Mouse (Mus musculus) stomach, embryonic 14.5 days (tissue): Measurements from ENCODE around the gene Abhd14a. TPM values are rescaled to one million over a fixed set of nuclear protein-coding genes. Genes with fewer than 3 reads are reported as not detected.

Source experiments
- ATAC-seq: fragments of 200-750 bp; cut with Nextera tagmentation; 2 replicates; pipeline ENCODE4 v1.8.0; 2017; ENCODE audit warnings: low read depth, moderate TSS enrichment; ENCODE audit not compliant: insufficient number of reproducible peaks, insufficient read depth, low FRiP score
- H3K27ac ChIP-seq: fragments of 300-500 bp; sonication (generic); 2 replicates; pipeline ENCODE4 v1.5.1; 2014; ENCODE audit warnings: mild to moderate bottlenecking, low read length, moderate library complexity, mixed read lengths
- H3K27me3 ChIP-seq: fragments of 300-500 bp; sonication (generic); 2 replicates; pipeline ENCODE4 v1.6.1; 2014; ENCODE audit warnings: low read length, control low read depth, mixed read lengths; ENCODE audit not compliant: control insufficient read depth, insufficient read depth
- H3K36me3 ChIP-seq: fragments of 300-500 bp; sonication (generic); 2 replicates; pipeline ENCODE4 v1.6.1; 2014; ENCODE audit warnings: mild to moderate bottlenecking, control low read depth, low read length, moderate library complexity, mixed read lengths; ENCODE audit not compliant: control insufficient read depth, insufficient read depth
- H3K4me1 ChIP-seq: fragments of 300-500 bp; sonication (generic); 2 replicates; pipeline ENCODE4 v1.6.1; 2014; ENCODE audit warnings: low read length, control low read depth, mixed read lengths; ENCODE audit not compliant: control insufficient read depth, insufficient read depth
- H3K4me2 ChIP-seq: fragments of 300-500 bp; sonication (generic); replicated peaks from 2 replicates; pipeline ENCODE4 v1.6.1; 2014; ENCODE audit warnings: low read depth, low read length, control low read depth
- H3K4me3 ChIP-seq: fragments of 300-500 bp; sonication (generic); 2 replicates; pipeline ENCODE4 v1.5.1; 2014; ENCODE audit warnings: low read depth, low read length, control low read depth
- H3K9ac ChIP-seq: fragments of 300-500 bp; sonication (generic); replicated peaks from 2 replicates; pipeline ENCODE4 v1.6.1; 2014; ENCODE audit warnings: low read depth, mild to moderate bottlenecking, control low read depth, low read length, moderate library complexity, mixed read lengths
- H3K9me3 ChIP-seq: fragments of 300-500 bp; sonication (generic); 2 replicates; pipeline ENCODE4 v1.6.1; 2016; ENCODE audit warnings: low read depth, low read length, control low read depth; ENCODE audit not compliant: control insufficient read depth
- WGBS: fragments of 180-500 bp; shearing (Covaris S2); extraction: QIAGEN DNeasy Blood & Tissue Kit; methylation state at CpG from one replicate; pipeline ENCODE4 v1.1.7; 2014; 5-methylcytosine and 5-hydroxymethylcytosine counted together
- polyA plus RNA-seq: library from polyadenylated mRNA; unstranded; fragments of >200 nt; fragmentation: Nextera tagmentation; extraction: Ambion mirVana; gene quantifications from 2 replicates; pipeline ENCODE4 v1.2.1, GENCODE M21; 2014

The Abhd14a gene
- polyA plus RNA-seq, 1 experiment from 2014 or later: 57.1 TPM

GRCm38 (mm10) chr9:106478101-106478500 is 30.6 kb upstream of the Abhd14a start:
- Histone ChIP-seq H3K4me2 (peak overlapping the region; percentile 94), H3K9ac (peak overlapping the region; percentile 37; the same call in 1 of the 2 replicates), H3K4me3 (peak overlapping the region; percentile 75), H3K4me1 (peaks cover 18% of the 10 kb centered on the region), H3K27me3 (no peaks in the 10 kb centered on the region), H3K27ac (no peak overlapping the region), H3K36me3 (peaks cover 15% of the 10 kb centered on the region), H3K9me3 (no peaks in the 10 kb centered on the region)
- 80% methylated on average over 9 of the region's 9 CpGs for WGBS
- ATAC-seq: no peak

- Histone ChIP-seq H3K9me3 (no peaks in the 10 kb centered on the region), H3K36me3 (peaks cover 12% of the 10 kb centered on the region), H3K27me3 (no peaks in the 10 kb centered on the region), H3K27ac (no peak overlapping the region), H3K9ac (peak overlapping the region; percentile 37), H3K4me2 (peak overlapping the region; percentile 94), H3K4me1 (peaks cover 18% of the 10 kb centered on the region), H3K4me3 (peak overlapping the region; percentile 75)
- 3% methylated on average over 16 of the region's 16 CpGs for WGBS
- ATAC-seq: no peak
Measured at GRCm38 (mm10) chr9:106477649-106478048, 30.2 kb upstream of the Abhd14a start.

GRCm38 (mm10) chr9:106476924-106477484 is 29.5 kb upstream of the Abhd14a start, which contains the start of gene Parp3:
Parp3 (minus strand) TSS chr9:106476949.
- Histone ChIP-seq H3K27ac (peak within 1 kb of the TSS; percentile 59), H3K9me3 (no peaks in the 10 kb centered on the region), H3K36me3 (peaks cover 11% of the 10 kb centered on the region), H3K4me3 (peak within 1 kb of the TSS; percentile 75), H3K9ac (peak within 1 kb of the TSS; percentile 37), H3K4me1 (peaks cover 23% of the 10 kb centered on the region), H3K27me3 (no peaks in the 10 kb centered on the region), H3K4me2 (peak within 1 kb of the TSS; percentile 94)
- 2% methylated on average over 41 of the region's 41 CpGs for WGBS
- ATAC-seq: peak; percentile 97

- no peaks in the 10 kb centered on the region for H3K9me3 ChIP-seq
- 24% methylated on average over 16 of the region's 16 CpGs for WGBS
Measured at GRCm38 (mm10) chr9:106476002-106476923, 28.8 kb upstream of the Abhd14a start.

GRCm38 (mm10) chr9:106475663-106476001 is 28.2 kb upstream of the Abhd14a start, which contains the start of gene Rrp9:
Rrp9 (plus strand) TSS chr9:106475963.
- Histone ChIP-seq H3K9me3 (no peaks in the 10 kb centered on the region), H3K4me2 (peak within 1 kb of the TSS; percentile 31), H3K4me3 (peak within 1 kb of the TSS; percentile 11), H3K27ac (peak within 1 kb of the TSS; percentile 59), H3K36me3 (peaks cover 5% of the 10 kb centered on the region), H3K27me3 (no peaks in the 10 kb centered on the region), H3K9ac (peak within 1 kb of the TSS; percentile 15), H3K4me1 (peaks cover 27% of the 10 kb centered on the region)
- no peak for ATAC-seq
- 82% methylated on average over 10 of the region's 10 CpGs for WGBS

More at GRCm38 (mm10) chr9:106476002-106476923, 28.8 kb upstream of the Abhd14a start:
- H3K9ac ChIP-seq: peak overlapping the region; percentile 15
- peaks cover 11% of the 10 kb centered on the region for H3K36me3 ChIP-seq
- peak overlapping the region; percentile 31 for H3K4me2 ChIP-seq
- peak overlapping the region; percentile 59 for H3K27ac ChIP-seq
- peaks cover 27% of the 10 kb centered on the region for H3K4me1 ChIP-seq
- H3K4me3 ChIP-seq: peak overlapping the region; percentile 11
- H3K27me3 ChIP-seq: no peaks in the 10 kb centered on the region
- ATAC-seq: peak; percentile 48; the same call in 1 of the 2 replicates

GRCm38 (mm10) chr9:106475046-106475445 is 27.6 kb upstream of the Abhd14a start:
- H3K9me3 ChIP-seq: no peaks in the 10 kb centered on the region
- no peak overlapping the region for H3K4me3 ChIP-seq
- no peak for ATAC-seq
- H3K27me3 ChIP-seq: no peaks in the 10 kb centered on the region
- H3K4me2 ChIP-seq: no peak overlapping the region
- WGBS: 63% methylated on average over 7 of the region's 7 CpGs
- peaks cover under 1% of the 10 kb centered on the region; the same call in 1 of the 2 replicates for H3K36me3 ChIP-seq
- H3K27ac ChIP-seq: no peak overlapping the region
- H3K4me1 ChIP-seq: peaks cover 27% of the 10 kb centered on the region
- no peak overlapping the region for H3K9ac ChIP-seq

GRCm38 (mm10) chr9:106474456-106474855 is 27.0 kb upstream of the Abhd14a start:
- H3K9ac ChIP-seq: no peak overlapping the region
- no peaks in the 10 kb centered on the region for H3K27me3 ChIP-seq
- 7% methylated on average over 6 of the region's 6 CpGs for WGBS
- H3K36me3 ChIP-seq: no peaks in the 10 kb centered on the region
- peaks cover 27% of the 10 kb centered on the region for H3K4me1 ChIP-seq
- no peak for ATAC-seq
- no peak overlapping the region for H3K4me3 ChIP-seq
- no peaks in the 10 kb centered on the region for H3K9me3 ChIP-seq
- no peak overlapping the region for H3K27ac ChIP-seq
- H3K4me2 ChIP-seq: no peak overlapping the region

- H3K9me3 ChIP-seq: no peaks in the 10 kb centered on the region
- no peak overlapping the region for H3K9ac ChIP-seq
- no peak for ATAC-seq
- no peak overlapping the region for H3K4me3 ChIP-seq
- H3K4me2 ChIP-seq: no peak overlapping the region
- WGBS: 73% methylated on average over 5 of the region's 5 CpGs
- H3K27ac ChIP-seq: no peak overlapping the region
- H3K36me3 ChIP-seq: no peaks in the 10 kb centered on the region
- H3K27me3 ChIP-seq: no peaks in the 10 kb centered on the region
- peaks cover 27% of the 10 kb centered on the region for H3K4me1 ChIP-seq
Measured at GRCm38 (mm10) chr9:106473753-106474105, 26.3 kb upstream of the Abhd14a start.
